Mouse (Mus musculus) midbrain, embryonic 15.5 days (tissue): ENCODE measurements at regions not wholly inside any gene's neighbourhood (a gene's known extent, or its start where the extent isn't known, plus 50 kb on each side); places are given as distances from the start of the nearest gene placed in this dataset.
"Not testable (repeated sequence)": the region's sequence is repeated elsewhere in the genome, so short reads cannot be mapped to it uniquely, and the experiment has no call there.

Experiments
- ATAC-seq: fragments of 200-750 bp; cut with Nextera tagmentation; replicated peaks from 2 replicates; pipeline ENCODE4 v1.8.0; 2017; ENCODE audit warnings: moderate TSS enrichment
- H3K27ac ChIP-seq: fragments of 300-500 bp; sonication (generic); 2 replicates; pipeline ENCODE4 v1.5.1; 2015; ENCODE audit warnings: mild to moderate bottlenecking, inconsistent platforms
- H3K27me3 ChIP-seq: fragments of 300-500 bp; sonication (generic); replicated peaks from 2 replicates; pipeline ENCODE4 v1.6.1; 2015; ENCODE audit warnings: inconsistent platforms
- H3K36me3 ChIP-seq: fragments of 300-500 bp; sonication (generic); replicated peaks from 2 replicates; pipeline ENCODE4 v1.6.1; 2015; ENCODE audit warnings: inconsistent platforms
- H3K4me1 ChIP-seq: fragments of 300-500 bp; sonication (generic); 2 replicates; pipeline ENCODE4 v1.6.1; 2015; ENCODE audit warnings: inconsistent platforms
- H3K4me2 ChIP-seq: fragments of 300-500 bp; sonication (generic); 2 replicates; pipeline ENCODE4 v1.6.1; 2015; ENCODE audit warnings: inconsistent platforms, mild to moderate bottlenecking, moderate library complexity
- H3K4me3 ChIP-seq: fragments of 300-500 bp; sonication (generic); 2 replicates; pipeline ENCODE4 v1.5.1; 2015; ENCODE audit warnings: mild to moderate bottlenecking, inconsistent platforms
- H3K9ac ChIP-seq: fragments of 300-500 bp; sonication (generic); 2 replicates; pipeline ENCODE4 v1.6.1; 2015; ENCODE audit warnings: mild to moderate bottlenecking, inconsistent platforms
- H3K9me3 ChIP-seq: fragments of 300-500 bp; sonication (generic); 2 replicates; pipeline ENCODE4 v1.6.1; 2016; ENCODE audit warnings: inconsistent platforms
- WGBS: fragments of 180-500 bp; shearing (Covaris S2); methylation state at CpG from one replicate; pipeline ENCODE4 v1.1.7; 2015; ENCODE audit warnings: mixed read lengths; 5-methylcytosine and 5-hydroxymethylcytosine counted together

DNA sequence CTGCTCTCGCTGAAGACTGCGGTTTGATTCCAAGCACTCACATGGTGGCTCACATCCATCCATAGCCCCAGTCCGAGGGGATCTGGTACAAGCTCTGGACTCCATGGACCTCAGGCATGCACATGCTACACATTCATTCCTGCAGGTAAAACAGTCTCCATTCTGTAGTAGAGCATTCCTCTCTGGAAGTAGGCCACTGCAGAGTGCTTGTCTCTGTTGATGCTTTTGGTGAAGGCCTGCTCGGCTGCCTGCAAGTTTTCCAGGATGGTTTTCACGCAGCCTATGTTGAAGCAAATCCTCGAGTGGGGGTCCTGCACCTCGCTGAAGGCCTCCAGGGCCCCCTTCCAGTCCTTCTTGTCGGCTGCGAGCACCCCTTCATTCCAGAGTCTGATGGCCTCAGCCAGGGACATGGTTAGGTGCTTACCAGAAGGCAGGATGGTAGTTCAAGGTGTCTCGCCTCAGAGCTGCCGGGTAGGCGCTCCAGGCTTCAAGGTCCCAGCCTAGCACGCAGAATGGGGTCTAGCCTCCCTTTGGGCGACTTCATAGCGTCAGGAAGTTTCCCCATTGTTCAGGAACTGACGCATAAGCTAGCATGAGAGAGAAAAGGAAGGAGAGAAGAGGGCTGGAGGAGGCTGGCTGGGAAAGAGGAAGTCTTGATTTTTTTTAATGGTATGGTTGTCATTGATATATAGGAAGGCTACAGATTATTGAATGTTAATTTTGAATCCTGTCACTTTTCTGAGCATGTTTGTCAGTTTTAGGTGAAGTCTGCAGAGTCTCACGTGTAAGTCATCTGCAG lies 75.2 kb upstream of the Map3k1 start:
- H3K4me2 ChIP-seq, ATAC-seq, H3K4me1 ChIP-seq, H3K9me3 ChIP-seq, H3K27ac ChIP-seq, H3K27me3 ChIP-seq, H3K36me3 ChIP-seq, H3K4me3 ChIP-seq, H3K9ac ChIP-seq: not testable (repeated sequence)
- WGBS: 84% methylated on average over 17 of the region's 17 CpGs

DNA sequence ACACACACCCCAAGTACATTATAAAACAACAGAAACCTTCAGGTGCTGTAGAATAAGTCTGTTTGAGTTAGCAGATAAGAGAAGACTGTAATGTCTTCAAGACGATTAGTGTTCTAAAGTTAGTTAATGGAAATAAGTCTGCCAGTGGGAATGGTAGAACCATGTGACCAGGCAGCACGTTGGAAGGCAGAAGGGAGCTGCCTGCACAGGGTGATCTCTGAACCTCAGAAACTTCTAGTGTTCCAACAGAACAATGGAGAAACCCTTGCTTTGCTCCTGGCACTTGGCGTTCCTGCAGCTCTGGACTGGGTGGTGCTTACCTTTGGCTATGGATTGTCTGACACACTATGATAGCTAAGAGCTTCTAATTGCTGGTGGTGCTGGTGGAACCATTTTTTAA lies 82.0 kb upstream of the Map3k1 start:
- Histone ChIP-seq H3K4me3 (no peak overlapping the region), H3K4me1 (no peaks in the 10 kb centered on the region), H3K27ac (no peak overlapping the region), H3K9ac (no peak overlapping the region), H3K36me3 (no peaks in the 10 kb centered on the region), H3K9me3 (no peaks in the 10 kb centered on the region), H3K4me2 (no peak overlapping the region), H3K27me3 (no peaks in the 10 kb centered on the region)
- no peak for ATAC-seq
- WGBS: 76% methylated on average over 3 of the region's 3 CpGs

DNA sequence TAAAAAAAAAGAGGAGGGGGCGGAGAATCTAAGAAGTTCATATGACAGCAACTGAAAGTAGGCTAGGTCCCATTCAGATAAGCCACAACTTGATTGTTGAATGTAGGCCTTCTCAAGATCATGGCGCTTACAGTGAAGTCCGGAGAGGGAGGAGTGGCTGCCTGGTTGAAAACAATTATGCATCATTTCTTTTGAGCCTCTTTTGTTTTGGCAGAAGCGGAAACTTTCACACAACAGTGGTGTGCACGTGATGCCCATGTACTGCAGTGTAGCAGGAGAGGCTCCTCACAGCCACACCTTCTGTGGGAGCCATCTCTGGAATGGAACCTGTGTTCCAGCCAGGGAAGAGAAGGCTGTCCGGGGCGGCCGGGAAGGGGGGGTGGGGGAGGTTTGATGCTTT lies 83.3 kb upstream of the Map3k1 start:
- no peaks in the 10 kb centered on the region for H3K36me3 ChIP-seq
- H3K4me1 ChIP-seq: no peaks in the 10 kb centered on the region
- no peaks in the 10 kb centered on the region for H3K27me3 ChIP-seq
- no peak overlapping the region for H3K27ac ChIP-seq
- WGBS: 90% methylated on average over 8 of the region's 8 CpGs
- no peaks in the 10 kb centered on the region for H3K9me3 ChIP-seq
- H3K9ac ChIP-seq: no peak overlapping the region
- H3K4me2 ChIP-seq: no peak overlapping the region
- no peak overlapping the region for H3K4me3 ChIP-seq
- no peak for ATAC-seq

DNA sequence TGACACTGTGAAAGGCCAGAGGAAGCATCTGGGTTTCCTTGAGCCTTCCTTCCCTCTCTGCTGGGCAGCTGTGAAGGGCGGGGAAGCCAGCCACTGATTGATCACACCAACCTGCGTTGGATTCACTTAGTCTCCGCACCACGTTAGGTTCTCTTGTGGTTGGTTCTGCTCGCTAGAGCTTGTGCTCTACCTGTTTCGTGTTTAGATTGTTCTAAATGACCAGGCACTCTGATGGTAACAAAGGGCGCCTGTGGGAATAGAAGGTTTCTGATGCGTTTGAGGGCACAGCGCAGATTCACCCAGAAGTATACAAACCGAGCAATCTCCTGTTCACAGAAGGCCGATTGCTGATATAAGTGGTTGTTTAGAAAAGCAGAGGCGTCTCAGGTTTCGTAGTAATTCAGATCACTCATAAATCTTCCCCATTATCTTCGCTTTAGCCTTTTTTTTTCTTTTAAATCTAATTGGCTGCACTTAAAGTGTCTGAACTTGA lies 84.5 kb upstream of the Map3k1 start:
- WGBS: 65% methylated on average over 14 of the region's 14 CpGs
- H3K27ac ChIP-seq: no peak overlapping the region
- no peaks in the 10 kb centered on the region for H3K36me3 ChIP-seq
- H3K9me3 ChIP-seq: no peaks in the 10 kb centered on the region
- no peak for ATAC-seq
- no peaks in the 10 kb centered on the region for H3K4me1 ChIP-seq
- H3K27me3 ChIP-seq: no peaks in the 10 kb centered on the region
- H3K4me3 ChIP-seq: no peak overlapping the region
- H3K4me2 ChIP-seq: no peak overlapping the region
- H3K9ac ChIP-seq: no peak overlapping the region

DNA sequence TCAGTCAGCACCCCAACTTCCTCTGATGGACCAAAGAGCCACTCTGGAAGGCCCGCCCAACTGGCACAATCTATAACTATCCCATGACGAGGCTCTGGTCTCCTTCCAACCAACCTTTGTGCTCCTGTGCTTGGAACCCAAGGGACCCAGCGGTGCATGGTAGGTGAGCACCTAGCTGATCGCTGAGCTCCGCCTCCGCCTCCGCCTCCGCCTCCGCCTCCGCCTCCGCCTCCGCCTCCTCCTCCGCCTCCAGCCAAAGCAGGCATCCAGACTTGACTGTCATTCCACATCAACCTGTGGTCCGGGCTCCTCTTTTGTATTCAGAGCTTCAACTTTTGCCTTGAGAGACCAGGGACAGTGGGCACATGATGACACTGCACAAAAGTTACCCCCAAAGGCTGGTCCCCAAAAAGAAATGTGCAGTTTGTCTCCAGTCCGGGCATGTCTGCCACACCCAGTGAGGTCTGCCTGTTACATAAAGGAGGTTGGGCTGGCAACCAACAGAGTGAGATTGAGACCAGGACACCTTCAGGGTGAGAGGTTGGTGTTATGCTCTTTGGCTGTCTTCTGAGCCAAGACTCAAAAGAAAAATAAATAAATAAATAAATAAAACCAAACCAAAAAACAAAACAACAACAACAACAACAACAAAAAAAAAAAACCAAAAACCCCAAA lies 86.1 kb upstream of the Map3k1 start:
- 73% methylated on average over 15 of the region's 15 CpGs for WGBS
- H3K4me3 ChIP-seq: no peak overlapping the region
- no peaks in the 10 kb centered on the region for H3K9me3 ChIP-seq
- no peak overlapping the region for H3K4me2 ChIP-seq
- H3K9ac ChIP-seq: no peak overlapping the region
- ATAC-seq: no peak
- no peaks in the 10 kb centered on the region for H3K27me3 ChIP-seq
- H3K36me3 ChIP-seq: no peaks in the 10 kb centered on the region
- H3K4me1 ChIP-seq: no peaks in the 10 kb centered on the region
- no peak overlapping the region for H3K27ac ChIP-seq

DNA sequence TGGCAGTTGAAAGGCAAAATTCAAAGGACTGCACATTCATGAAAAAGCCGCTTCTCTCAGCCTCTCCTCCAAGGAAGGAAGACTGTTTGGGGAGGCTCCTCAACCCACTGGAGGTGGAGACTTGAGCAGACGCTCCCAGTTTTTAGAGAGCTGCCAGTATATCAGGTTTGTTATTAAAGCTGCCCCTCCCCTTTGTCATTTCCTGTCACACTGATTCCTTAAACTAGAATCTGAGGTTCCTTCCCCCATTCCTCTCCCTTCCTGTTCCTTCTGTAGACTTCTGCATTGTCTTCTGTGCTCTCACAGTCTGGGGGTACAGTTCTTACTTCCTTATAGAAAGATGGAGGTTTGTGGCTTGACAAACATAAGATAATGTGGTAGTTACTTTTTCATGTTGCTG lies 87.5 kb upstream of the Map3k1 start:
- Histone ChIP-seq H3K4me1 (no peaks in the 10 kb centered on the region), H3K27me3 (no peaks in the 10 kb centered on the region), H3K27ac (no peak overlapping the region), H3K9me3 (no peaks in the 10 kb centered on the region), H3K9ac (no peak overlapping the region), H3K4me2 (no peak overlapping the region), H3K36me3 (no peaks in the 10 kb centered on the region), H3K4me3 (no peak overlapping the region)
- WGBS: 26% methylated on average over 2 of the region's 2 CpGs
- ATAC-seq: no peak

DNA sequence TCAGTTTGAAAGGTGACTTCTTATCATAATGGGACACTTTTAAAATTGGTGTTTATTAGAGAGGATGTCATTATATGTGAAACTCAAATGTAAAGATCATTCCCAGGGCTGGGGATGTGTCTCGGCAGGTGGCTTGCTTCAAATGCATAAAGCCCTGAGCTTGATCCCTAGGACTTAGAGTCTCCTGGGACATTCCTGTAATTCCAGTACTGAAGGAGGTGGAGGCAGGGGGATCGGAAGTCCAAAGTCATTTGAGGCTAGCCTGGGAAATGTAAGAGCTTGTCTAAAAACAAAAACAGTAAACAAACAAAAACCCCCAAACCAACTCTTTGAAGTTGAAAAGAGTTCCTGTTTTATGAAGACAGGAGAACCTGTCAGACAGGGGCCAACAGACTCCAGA lies 94.6 kb upstream of the Map3k1 start:
- peaks cover 12% of the 10 kb centered on the region; the same call in 1 of the 2 replicates for H3K4me1 ChIP-seq
- H3K4me3 ChIP-seq: no peak overlapping the region
- H3K27ac ChIP-seq: no peak overlapping the region
- no peaks in the 10 kb centered on the region for H3K27me3 ChIP-seq
- 58% methylated on average over 2 of the region's 2 CpGs for WGBS
- ATAC-seq: no peak
- no peaks in the 10 kb centered on the region for H3K9me3 ChIP-seq
- no peaks in the 10 kb centered on the region for H3K36me3 ChIP-seq
- no peak overlapping the region for H3K9ac ChIP-seq
- no peak overlapping the region for H3K4me2 ChIP-seq

DNA sequence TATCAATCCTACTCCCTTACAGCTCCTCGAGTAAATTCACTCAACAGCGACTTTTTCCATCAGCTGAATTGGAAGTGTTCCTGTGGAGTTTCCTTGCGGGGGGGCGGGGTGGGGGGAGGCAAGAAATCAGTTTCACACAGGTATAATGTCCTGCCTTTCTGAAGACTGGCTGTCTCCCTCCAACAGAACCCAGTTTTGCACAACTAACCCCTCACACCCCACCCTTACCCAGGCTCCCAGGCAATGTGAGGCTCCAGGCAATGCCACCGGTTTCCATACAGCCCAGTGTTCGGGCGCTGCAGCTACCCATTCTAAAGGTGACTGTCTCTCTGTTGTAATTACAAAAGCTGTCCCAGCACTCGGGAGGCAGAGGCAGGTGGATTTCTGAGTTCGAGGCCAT lies 95.1 kb upstream of the Map3k1 start:
- Histone ChIP-seq H3K27me3 (no peaks in the 10 kb centered on the region), H3K9me3 (no peaks in the 10 kb centered on the region), H3K4me3 (no peak overlapping the region), H3K4me1 (peaks cover 12% of the 10 kb centered on the region; the same call in 1 of the 2 replicates), H3K27ac (no peak overlapping the region), H3K36me3 (no peaks in the 10 kb centered on the region), H3K4me2 (no peak overlapping the region), H3K9ac (no peak overlapping the region)
- ATAC-seq: 0 out of 2 replicates have a peak, but pooled peaks have one; percentile 20
- 56% methylated on average over 9 of the region's 9 CpGs for WGBS

DNA sequence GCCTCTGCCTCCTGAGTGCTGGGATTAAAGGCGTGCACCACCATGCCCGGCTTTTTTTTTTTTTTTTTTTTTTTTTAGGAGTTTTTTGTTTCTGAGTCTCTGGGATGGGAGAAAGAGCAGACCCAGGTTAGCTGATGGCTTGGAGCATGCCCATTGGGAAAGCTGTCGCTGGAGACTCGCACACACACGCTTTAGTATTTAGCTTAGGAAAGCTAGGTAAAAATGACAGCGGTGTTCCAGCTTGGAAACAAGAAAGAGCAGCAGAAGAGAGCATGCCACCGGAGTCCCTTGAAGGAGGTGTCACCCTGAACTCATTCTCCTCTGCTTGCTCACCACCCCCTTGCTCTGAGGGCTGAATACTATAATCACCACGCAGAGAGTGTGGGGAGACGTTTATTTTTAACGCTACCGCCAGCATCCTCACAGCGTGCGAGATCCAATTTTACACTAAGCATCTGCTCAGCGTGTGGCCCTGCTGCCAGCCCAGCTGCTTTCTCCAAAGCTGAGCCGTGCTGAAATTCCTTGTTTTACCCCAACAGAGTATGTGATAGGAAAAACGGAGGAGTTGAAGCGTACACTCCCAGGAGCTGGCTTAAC lies 95.9 kb upstream of the Map3k1 start:
- 0 out of 2 replicates have a peak overlapping the region, but pooled peaks have one; percentile 7 for H3K4me3 ChIP-seq
- no peaks in the 10 kb centered on the region for H3K9me3 ChIP-seq
- ATAC-seq: peak; percentile 85
- WGBS: 9% methylated on average over 15 of the region's 17 CpGs
- H3K4me2 ChIP-seq: peak overlapping the region; percentile 37
- H3K27ac ChIP-seq: peak overlapping the region; percentile 65
- no peaks in the 10 kb centered on the region for H3K36me3 ChIP-seq
- peak overlapping the region; percentile 14; the same call in 1 of the 2 replicates for H3K9ac ChIP-seq
- H3K4me1 ChIP-seq: peaks cover 12% of the 10 kb centered on the region; the same call in 1 of the 2 replicates
- no peaks in the 10 kb centered on the region for H3K27me3 ChIP-seq

DNA sequence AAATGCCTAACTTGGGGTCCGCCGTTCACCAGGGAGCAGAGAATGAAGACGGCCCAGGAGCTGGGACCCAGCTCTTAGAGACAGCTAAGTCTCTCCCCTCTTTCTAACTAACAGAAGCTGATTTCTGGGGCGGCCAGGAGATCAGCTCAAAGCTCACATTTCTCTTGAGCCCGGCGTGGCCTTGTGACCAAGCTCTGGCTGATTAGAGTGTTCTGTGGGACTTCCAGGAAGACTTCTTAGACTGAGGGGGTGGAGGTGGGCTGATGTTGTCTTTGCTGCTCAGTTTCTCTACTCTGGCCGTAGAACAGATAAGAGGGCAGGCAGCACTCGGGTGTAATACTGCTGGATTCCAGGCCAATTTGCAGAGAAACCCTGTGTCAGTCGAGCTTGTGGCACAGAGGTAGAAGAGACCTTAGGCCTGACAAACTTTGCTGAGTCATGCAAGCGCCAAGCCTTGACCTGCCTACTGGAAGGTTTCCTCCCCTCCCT lies 96.5 kb upstream of the Map3k1 start:
- 16% methylated on average over 10 of the region's 10 CpGs for WGBS
- no peaks in the 10 kb centered on the region for H3K36me3 ChIP-seq
- ATAC-seq: peak; percentile 56; the same call in 1 of the 2 replicates
- H3K9ac ChIP-seq: peak overlapping the region; percentile 14; the same call in 1 of the 2 replicates
- H3K4me1 ChIP-seq: peaks cover 12% of the 10 kb centered on the region; the same call in 1 of the 2 replicates
- H3K27me3 ChIP-seq: no peaks in the 10 kb centered on the region
- H3K4me2 ChIP-seq: peak overlapping the region; percentile 37
- no peaks in the 10 kb centered on the region for H3K9me3 ChIP-seq
- peak overlapping the region; percentile 65 for H3K27ac ChIP-seq
- H3K4me3 ChIP-seq: 0 out of 2 replicates have a peak overlapping the region, but pooled peaks have one; percentile 7

DNA sequence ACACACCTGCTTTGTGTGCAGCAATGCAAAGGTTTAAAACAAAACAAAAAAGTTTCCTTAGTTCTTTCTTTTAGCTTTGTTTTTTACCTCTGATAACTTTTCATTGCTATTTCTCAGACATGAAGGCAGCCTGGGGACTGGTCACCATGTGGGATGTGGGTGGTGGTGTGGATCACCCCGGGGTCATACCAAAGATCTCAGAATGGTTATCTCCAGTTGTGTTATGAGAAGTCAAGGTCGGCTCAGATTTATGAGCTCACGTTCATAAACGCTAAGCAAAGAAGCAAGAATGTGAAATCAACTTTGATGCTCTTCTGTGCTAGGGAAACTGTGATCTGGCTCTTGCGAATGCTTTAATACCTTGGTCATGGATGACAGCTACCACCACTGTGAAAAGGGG lies 102.3 kb upstream of the Map3k1 start:
- WGBS: 94% methylated on average over 5 of the region's 5 CpGs
- no peaks in the 10 kb centered on the region for H3K4me1 ChIP-seq
- no peak overlapping the region for H3K9ac ChIP-seq
- H3K36me3 ChIP-seq: no peaks in the 10 kb centered on the region
- no peaks in the 10 kb centered on the region for H3K9me3 ChIP-seq
- no peak overlapping the region for H3K27ac ChIP-seq
- no peak overlapping the region for H3K4me3 ChIP-seq
- H3K27me3 ChIP-seq: no peaks in the 10 kb centered on the region
- no peak overlapping the region for H3K4me2 ChIP-seq
- no peak for ATAC-seq

DNA sequence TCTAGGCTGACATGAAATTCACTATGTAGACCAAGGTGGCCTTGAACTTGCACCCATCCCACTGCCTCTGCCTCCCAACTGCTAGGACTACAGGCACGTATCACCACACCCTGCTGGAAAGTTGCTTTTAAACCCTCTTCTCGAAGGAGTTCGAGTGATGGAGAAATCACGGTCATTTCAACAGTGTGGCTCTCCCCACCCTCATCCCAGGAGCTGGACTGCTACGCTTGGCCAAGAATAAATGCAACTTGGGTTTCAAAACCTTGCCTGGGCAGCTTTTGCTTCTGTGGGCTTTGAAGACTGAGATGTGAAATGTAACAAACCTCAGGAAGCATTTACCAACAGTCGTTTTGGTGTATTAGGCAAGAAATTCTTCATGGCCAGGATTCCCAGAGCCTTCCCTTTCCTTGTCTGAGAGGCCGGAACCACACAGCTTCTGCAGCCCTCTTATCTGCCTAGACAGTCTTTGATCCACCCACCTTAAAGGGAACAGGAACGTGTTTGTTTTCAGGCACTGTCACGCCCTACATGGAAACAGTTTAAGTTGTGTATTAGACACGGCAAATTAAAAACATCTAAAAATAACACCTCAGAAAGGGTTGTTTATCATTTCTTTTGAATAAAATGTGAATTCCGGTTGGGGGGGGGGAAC lies 103.0 kb upstream of the Map3k1 start:
- no peaks in the 10 kb centered on the region for H3K4me1 ChIP-seq
- H3K4me2 ChIP-seq: no peak overlapping the region
- H3K4me3 ChIP-seq: no peak overlapping the region
- no peaks in the 10 kb centered on the region for H3K27me3 ChIP-seq
- no peaks in the 10 kb centered on the region for H3K9me3 ChIP-seq
- H3K36me3 ChIP-seq: no peaks in the 10 kb centered on the region
- H3K27ac ChIP-seq: no peak overlapping the region
- no peak overlapping the region for H3K9ac ChIP-seq
- 88% methylated on average over 11 of the region's 11 CpGs for WGBS
- ATAC-seq: no peak
